Mouse (Mus musculus) kidney, embryonic 16.5 days (tissue): ENCODE measurements at regions not wholly inside any gene's neighbourhood (a gene's known extent, or its start where the extent isn't known, plus 50 kb on each side); places are given as distances from the start of the nearest gene placed in this dataset.

Source experiments
- ATAC-seq: fragments of 200-750 bp; cut with Nextera tagmentation; 2 replicates; pipeline ENCODE4 v1.8.0; 2017; ENCODE audit warnings: moderate TSS enrichment; ENCODE audit not compliant: low FRiP score, low TSS enrichment
- H3K27ac ChIP-seq: fragments of 300-500 bp; sonication (generic); 2 replicates; pipeline ENCODE4 v1.5.1; 2014; ENCODE audit warnings: low read length
- H3K27me3 ChIP-seq: fragments of 300-500 bp; sonication (generic); 2 replicates; pipeline ENCODE4 v1.6.1; 2014; ENCODE audit warnings: low read length, control low read depth, mixed read lengths; ENCODE audit not compliant: insufficient read depth
- H3K36me3 ChIP-seq: fragments of 300-500 bp; sonication (generic); 2 replicates; pipeline ENCODE4 v1.6.1; 2014; ENCODE audit warnings: low read length, control low read depth, mixed read lengths; ENCODE audit not compliant: insufficient read depth
- H3K4me1 ChIP-seq: fragments of 300-500 bp; sonication (generic); 2 replicates; pipeline ENCODE4 v1.6.1; 2014; ENCODE audit warnings: low read length, control low read depth, mixed read lengths; ENCODE audit not compliant: insufficient read depth
- H3K4me2 ChIP-seq: fragments of 300-500 bp; sonication (generic); replicated peaks from 2 replicates; pipeline ENCODE4 v1.6.1; 2014; ENCODE audit warnings: low read depth, low read length
- H3K4me3 ChIP-seq: fragments of 300-500 bp; sonication (generic); 2 replicates; pipeline ENCODE4 v1.5.1; 2014; ENCODE audit warnings: mild to moderate bottlenecking, low read length
- H3K9ac ChIP-seq: fragments of 300-500 bp; sonication (generic); replicated peaks from 2 replicates; pipeline ENCODE4 v1.6.1; 2014; ENCODE audit warnings: low read length
- H3K9me3 ChIP-seq: fragments of 300-500 bp; sonication (generic); 2 replicates; pipeline ENCODE4 v1.6.1; 2016; ENCODE audit warnings: low read length, control low read depth
- WGBS: fragments of 180-500 bp; shearing (Covaris S2); extraction: QIAGEN DNeasy Blood & Tissue Kit; methylation state at CpG from one replicate; pipeline ENCODE4 v1.1.7; 2014; 5-methylcytosine and 5-hydroxymethylcytosine counted together

DNA sequence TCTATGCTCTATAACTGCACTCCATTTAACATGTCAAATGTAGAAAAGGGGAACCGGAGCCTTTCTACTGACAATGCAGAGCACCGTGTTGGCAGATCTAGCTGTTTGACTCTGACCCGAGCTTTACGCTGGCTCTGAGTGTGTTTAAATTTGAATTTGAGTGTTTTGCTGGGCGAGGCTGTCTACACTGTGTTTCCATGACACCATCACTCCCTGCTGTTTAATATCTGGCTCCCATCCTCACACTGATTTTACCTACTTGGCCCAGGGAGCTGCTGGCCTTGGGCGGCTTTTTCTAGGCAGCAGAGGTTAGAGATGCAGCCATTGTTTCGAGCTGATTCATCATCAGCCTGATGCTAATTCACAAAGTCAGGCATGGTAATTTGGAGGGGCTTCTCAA, 100.7 kb upstream of the Serp2 start:
- no peak overlapping the region for H3K4me3 ChIP-seq
- WGBS: 78% methylated on average over 7 of the region's 7 CpGs
- H3K9ac ChIP-seq: no peak overlapping the region
- H3K27ac ChIP-seq: no peak overlapping the region
- H3K27me3 ChIP-seq: no peaks in the 10 kb centered on the region
- H3K4me2 ChIP-seq: no peak overlapping the region
- H3K9me3 ChIP-seq: no peaks in the 10 kb centered on the region; the same call in 1 of the 2 replicates
- ATAC-seq: no peak
- H3K36me3 ChIP-seq: no peaks in the 10 kb centered on the region
- peaks cover 20% of the 10 kb centered on the region for H3K4me1 ChIP-seq

DNA sequence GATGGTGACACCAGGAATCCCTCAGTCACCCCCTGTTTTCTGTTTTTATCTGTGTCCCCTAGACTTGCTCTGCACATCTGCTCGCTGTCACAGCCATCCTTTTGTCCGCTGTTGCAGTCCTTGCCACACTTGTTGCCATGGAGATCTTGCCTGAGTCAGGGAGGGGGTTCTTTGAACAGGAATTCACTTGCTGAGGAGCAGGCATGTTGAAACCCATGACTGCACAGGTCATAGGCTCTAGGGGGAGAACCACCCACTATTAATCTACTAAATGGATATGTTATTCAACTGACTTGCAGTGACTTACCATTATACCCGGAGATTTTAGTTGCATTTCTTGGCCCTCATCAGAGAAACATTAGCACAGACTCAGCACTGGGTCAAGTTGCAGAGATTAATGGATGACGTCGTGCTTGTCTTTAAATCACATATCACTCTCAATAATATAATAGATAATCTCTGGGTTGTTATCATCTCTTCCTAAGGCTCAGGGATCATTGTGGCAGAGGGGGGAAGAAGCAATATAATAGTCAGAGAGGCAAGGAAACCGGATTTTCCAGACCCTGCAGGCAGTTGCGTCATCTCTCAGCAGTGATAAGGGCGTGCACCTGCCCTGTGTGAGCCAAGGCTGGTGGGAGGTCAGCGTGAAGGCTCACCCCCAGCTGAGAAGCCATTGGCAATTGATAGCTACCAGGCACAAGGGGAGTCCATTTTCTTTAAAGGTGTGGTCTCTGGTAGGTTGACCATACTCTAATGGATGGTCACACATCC, 95.9 kb upstream of the Serp2 start:
- H3K27ac ChIP-seq: peak overlapping the region; percentile 27; the same call in 1 of the 2 replicates

DNA sequence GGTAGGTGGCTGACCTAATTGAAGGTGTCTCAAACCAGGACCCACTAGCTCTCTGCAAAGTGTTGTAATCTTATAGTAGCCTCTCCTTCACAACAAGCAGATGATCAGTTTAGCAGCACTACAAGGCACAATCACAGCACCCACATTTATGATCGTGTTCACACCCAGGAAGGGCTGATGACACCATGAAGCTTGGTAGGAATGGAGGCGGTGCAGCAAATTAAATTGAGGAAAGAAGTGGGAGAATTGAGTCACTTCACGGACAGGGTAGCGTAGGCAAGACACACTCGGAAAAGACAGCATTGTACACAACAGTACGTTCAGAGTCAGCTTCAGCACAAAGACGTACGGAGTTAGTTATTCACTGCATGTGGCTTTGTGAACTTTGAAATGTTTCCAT, 94.4 kb upstream of the Serp2 start:
- Histone ChIP-seq H3K9ac (no peak overlapping the region), H3K9me3 (no peaks in the 10 kb centered on the region; the same call in 1 of the 2 replicates), H3K27me3 (no peaks in the 10 kb centered on the region), H3K4me2 (no peak overlapping the region), H3K27ac (no peak overlapping the region), H3K4me3 (no peak overlapping the region), H3K4me1 (peaks cover 16% of the 10 kb centered on the region), H3K36me3 (no peaks in the 10 kb centered on the region)
- ATAC-seq: no peak
- 92% methylated on average over 8 of the region's 8 CpGs for WGBS

More for the DNA sequence above, 95.9 kb upstream of the Serp2 start:
- Histone ChIP-seq H3K9me3 (no peaks in the 10 kb centered on the region; the same call in 1 of the 2 replicates), H3K27me3 (no peaks in the 10 kb centered on the region), H3K9ac (no peak overlapping the region), H3K4me2 (no peak overlapping the region), H3K4me3 (no peak overlapping the region), H3K36me3 (no peaks in the 10 kb centered on the region), H3K4me1 (peaks cover 16% of the 10 kb centered on the region)
- ATAC-seq: peak; percentile 57
- WGBS: 57% methylated on average over 9 of the region's 9 CpGs

DNA sequence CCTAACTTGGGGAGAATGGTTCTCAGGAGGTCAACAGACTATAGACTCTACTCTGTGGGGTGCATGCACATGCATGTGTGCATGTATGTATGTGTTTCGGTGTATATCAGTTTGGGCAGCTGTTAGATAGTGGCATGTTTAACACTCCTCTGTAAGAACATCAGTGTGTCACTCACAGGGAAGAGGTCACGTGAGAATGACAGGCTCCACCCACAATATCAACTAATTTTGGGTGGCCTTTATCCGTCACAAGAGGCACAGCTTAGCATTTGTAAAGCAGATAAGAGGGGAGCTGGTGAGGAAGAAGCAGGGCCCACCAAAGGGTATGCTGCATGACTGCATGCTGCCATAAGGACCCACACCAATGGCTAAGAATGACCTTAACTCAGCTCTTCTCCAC, 93.2 kb upstream of the Serp2 start:
- H3K27me3 ChIP-seq: no peaks in the 10 kb centered on the region
- H3K4me3 ChIP-seq: no peak overlapping the region
- no peak overlapping the region for H3K9ac ChIP-seq
- H3K4me2 ChIP-seq: no peak overlapping the region
- H3K9me3 ChIP-seq: no peaks in the 10 kb centered on the region; the same call in 1 of the 2 replicates
- H3K4me1 ChIP-seq: peaks cover 16% of the 10 kb centered on the region
- 0 out of 2 replicates have a peak, but pooled peaks have one; percentile 17 for ATAC-seq
- H3K36me3 ChIP-seq: no peaks in the 10 kb centered on the region
- 91% methylated on average over 3 of the region's 3 CpGs for WGBS
- no peak overlapping the region for H3K27ac ChIP-seq

DNA sequence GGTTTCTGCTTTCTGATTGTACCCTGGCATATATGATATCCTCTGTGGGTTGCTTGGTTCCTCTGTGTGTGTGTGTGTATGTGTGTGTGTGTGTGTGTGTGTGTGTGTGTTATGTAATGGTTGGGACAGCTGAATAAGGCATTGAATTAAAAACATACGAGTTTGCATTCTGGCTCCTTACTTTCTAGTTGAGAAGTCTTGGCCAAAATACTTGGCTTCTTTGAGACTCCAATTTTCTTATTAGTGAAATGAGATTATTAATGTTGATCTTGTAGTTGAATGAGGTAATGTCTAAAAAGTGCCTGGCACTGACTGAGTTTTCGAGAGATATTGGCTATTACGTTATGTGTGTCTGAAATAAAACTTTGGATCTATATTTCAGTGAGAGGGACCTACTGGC, 88.0 kb upstream of the Serp2 start:
- no peak overlapping the region for H3K27ac ChIP-seq
- H3K4me1 ChIP-seq: 0 out of 2 replicates have a peak, but pooled peaks cover 3% of the 10 kb centered on the region
- no peak for ATAC-seq
- WGBS: 84% methylated on average over 3 of the region's 3 CpGs
- no peaks in the 10 kb centered on the region for H3K9me3 ChIP-seq
- H3K4me3 ChIP-seq: no peak overlapping the region
- no peaks in the 10 kb centered on the region for H3K36me3 ChIP-seq
- H3K27me3 ChIP-seq: no peaks in the 10 kb centered on the region
- H3K9ac ChIP-seq: no peak overlapping the region
- H3K4me2 ChIP-seq: no peak overlapping the region

DNA sequence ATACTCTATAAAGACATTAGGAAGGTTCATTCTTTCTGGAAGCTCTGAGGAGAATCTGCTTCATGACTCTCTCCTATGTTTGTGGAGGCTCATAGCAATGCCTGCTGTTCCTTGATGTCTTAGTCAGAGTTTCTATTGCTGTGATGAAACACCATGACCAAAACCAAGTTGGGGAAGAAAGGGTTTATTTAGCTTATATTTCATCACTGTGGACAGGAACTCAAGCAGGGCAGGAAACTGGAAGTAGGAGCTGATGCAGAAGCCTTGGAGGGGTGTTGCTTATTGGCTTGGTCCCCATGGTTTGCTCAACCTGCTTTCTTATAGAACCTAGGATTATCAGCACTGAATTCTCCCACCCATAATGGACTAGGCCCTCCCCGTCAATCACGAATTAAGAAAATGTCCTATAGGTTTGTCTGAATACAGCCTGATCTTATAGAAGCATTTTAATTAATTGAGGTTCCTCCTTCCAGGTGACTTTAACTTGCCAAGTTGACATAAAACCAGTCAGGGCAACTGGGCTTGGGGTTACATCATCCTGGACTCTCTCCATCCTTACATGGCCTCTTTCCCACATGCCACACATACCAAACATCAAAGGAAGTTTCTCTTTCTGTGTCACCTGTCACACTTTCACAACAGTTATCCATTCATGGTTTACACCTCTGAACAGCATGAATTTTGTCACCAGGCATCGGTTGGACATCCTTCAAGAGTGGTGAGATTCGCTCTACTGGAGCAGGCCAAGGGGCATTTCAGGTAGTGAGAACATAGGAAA, 85.3 kb upstream of the Serp2 start:
- Histone ChIP-seq H3K9ac (no peak overlapping the region), H3K9me3 (no peaks in the 10 kb centered on the region), H3K4me3 (no peak overlapping the region), H3K27ac (no peak overlapping the region), H3K27me3 (no peaks in the 10 kb centered on the region), H3K4me2 (no peak overlapping the region), H3K36me3 (no peaks in the 10 kb centered on the region), H3K4me1 (no peaks in the 10 kb centered on the region)
- no peak for ATAC-seq
- 86% methylated on average over 4 of the region's 4 CpGs for WGBS

DNA sequence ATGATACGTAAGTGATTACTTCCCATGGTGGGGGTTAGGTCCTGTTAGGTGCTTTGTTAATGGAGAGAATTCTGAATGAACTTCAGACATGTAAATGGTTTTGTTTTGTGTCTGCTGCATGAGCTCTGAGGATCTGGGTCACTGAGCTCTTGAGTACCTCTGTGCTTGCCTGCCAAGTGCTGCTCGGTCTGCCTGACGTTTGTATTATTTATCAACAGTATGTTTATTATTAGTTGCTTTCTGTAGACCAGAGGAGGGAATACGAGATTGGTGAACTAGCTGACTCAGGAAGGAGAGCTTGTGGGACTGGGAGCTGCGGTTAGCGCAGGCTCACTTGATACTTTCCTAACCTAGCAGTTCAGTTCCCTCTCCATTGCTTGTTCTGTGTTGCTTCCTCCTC, 76.5 kb upstream of the Serp2 start:
- ATAC-seq: no peak
- WGBS: 42% methylated on average over 6 of the region's 6 CpGs
- peaks cover 30% of the 10 kb centered on the region for H3K4me1 ChIP-seq
- H3K27ac ChIP-seq: 0 out of 2 replicates have a peak overlapping the region, but pooled peaks have one; percentile 26
- no peak overlapping the region for H3K4me3 ChIP-seq
- H3K36me3 ChIP-seq: no peaks in the 10 kb centered on the region
- no peaks in the 10 kb centered on the region for H3K27me3 ChIP-seq
- peaks cover 4% of the 10 kb centered on the region; the same call in 1 of the 2 replicates for H3K9me3 ChIP-seq
- no peak overlapping the region; the same call in 1 of the 2 replicates for H3K9ac ChIP-seq
- no peak overlapping the region for H3K4me2 ChIP-seq

DNA sequence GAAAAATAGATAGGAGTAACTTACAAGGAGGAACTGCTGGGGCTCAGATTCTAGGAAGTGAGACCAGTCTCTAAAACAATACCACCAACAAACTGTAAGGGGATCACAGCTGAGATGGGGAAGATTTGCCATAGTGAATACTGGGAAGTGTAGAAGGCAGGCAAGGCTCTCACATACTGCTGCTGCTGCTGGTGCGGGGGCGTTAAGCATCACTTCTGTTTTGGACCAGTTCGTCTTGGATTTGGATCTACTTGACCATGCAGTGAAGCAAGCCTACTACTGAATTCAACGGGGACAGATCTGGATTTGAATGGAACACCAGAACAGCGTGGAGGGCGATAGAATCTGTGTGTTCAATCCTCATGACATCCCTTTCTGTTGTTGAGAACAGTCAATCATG, 76.1 kb upstream of the Serp2 start:
- WGBS: 58% methylated on average over 6 of the region's 6 CpGs
- Histone ChIP-seq H3K27me3 (no peaks in the 10 kb centered on the region), H3K27ac (0 out of 2 replicates have a peak overlapping the region, but pooled peaks have one; percentile 26), H3K4me3 (no peak overlapping the region), H3K36me3 (no peaks in the 10 kb centered on the region), H3K9me3 (peaks cover 4% of the 10 kb centered on the region; the same call in 1 of the 2 replicates), H3K4me2 (no peak overlapping the region), H3K4me1 (peaks cover 30% of the 10 kb centered on the region), H3K9ac (no peak overlapping the region)
- no peak for ATAC-seq

DNA sequence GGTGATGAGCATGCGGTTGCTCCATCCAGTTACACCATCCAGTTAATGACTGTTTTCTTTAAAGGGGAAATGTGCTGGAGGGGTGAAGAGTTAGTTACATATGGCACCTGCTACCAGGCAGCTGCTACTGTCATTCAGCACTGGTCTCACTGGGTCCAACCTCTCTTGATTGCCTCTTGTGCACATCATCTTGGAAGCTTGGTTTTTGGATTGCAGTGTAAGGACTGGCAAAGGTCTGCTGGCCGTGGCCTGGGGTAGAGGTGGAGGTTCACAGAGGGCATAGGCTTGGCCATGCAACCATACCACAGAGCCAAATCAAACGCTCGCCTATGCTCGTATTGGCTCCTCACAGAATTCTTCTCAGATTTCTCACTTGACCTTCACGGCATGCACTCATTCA, 75.1 kb upstream of the Serp2 start:
- WGBS: 64% methylated on average over 6 of the region's 6 CpGs
- H3K36me3 ChIP-seq: no peaks in the 10 kb centered on the region
- H3K9me3 ChIP-seq: peaks cover 4% of the 10 kb centered on the region; the same call in 1 of the 2 replicates
- no peak overlapping the region for H3K4me2 ChIP-seq
- H3K9ac ChIP-seq: no peak overlapping the region
- H3K27me3 ChIP-seq: no peaks in the 10 kb centered on the region
- no peak for ATAC-seq
- H3K4me3 ChIP-seq: no peak overlapping the region
- H3K27ac ChIP-seq: no peak overlapping the region; the same call in 1 of the 2 replicates
- peaks cover 30% of the 10 kb centered on the region for H3K4me1 ChIP-seq
